Mouse (Mus musculus): ENCODE results near the gene Armc8. TPM values are rescaled to one million over a fixed set of nuclear protein-coding genes. Genes with fewer than 3 reads are reported as not detected.

The Armc8 gene
- polyA plus RNA-seq, 1 experiment from 2014 or later: 23.4 TPM

- peak; percentile 27; the same call in 1 of the 2 replicates for ATAC-seq (ENCODE audit: low read depth)
- Histone ChIP-seq H3K36me3 (ENCODE audit: control insufficient read depth, insufficient read depth, low read length) (no peaks in the 10 kb centered on the region), H3K27ac (ENCODE audit: low read length) (no peak overlapping the region), H3K4me1 (replicated peaks; ENCODE audit: control insufficient read depth, insufficient read depth, low read length) (peaks cover 4% of the 10 kb centered on the region; the same call in 1 of the 2 replicates), H3K4me2 (ENCODE audit: low read depth, low read length) (no peak overlapping the region), H3K27me3 (ENCODE audit: control insufficient read depth, insufficient read depth, low read depth, low read length) (peaks cover 6% of the 10 kb centered on the region; the same call in 1 of the 2 replicates), H3K9ac (ENCODE audit: low read length) (no peak overlapping the region), H3K9me3 (ENCODE audit: control insufficient read depth, low read length) (no peaks in the 10 kb centered on the region), H3K4me3 (ENCODE audit: low read length) (no peak overlapping the region)
- 82% methylated on average over 4 of the region's 4 CpGs for WGBS
These were observed 126.9 kb downstream of the Armc8 start for GRCm38 (mm10) chr9:99441647-99442433.

- no peak overlapping the region for H3K9ac ChIP-seq (ENCODE audit: low read length)
- 67% methylated on average over 5 of the region's 5 CpGs for WGBS
- peaks cover 4% of the 10 kb centered on the region; the same call in 1 of the 2 replicates for H3K4me1 ChIP-seq (replicated peaks; ENCODE audit: control insufficient read depth, insufficient read depth, low read length)
- no peak overlapping the region for H3K4me3 ChIP-seq (ENCODE audit: low read length)
- peaks cover 6% of the 10 kb centered on the region; the same call in 1 of the 2 replicates for H3K27me3 ChIP-seq (ENCODE audit: control insufficient read depth, insufficient read depth, low read depth, low read length)
- ATAC-seq (ENCODE audit: low read depth): no peak
- no peak overlapping the region for H3K4me2 ChIP-seq (ENCODE audit: low read depth, low read length)
- no peaks in the 10 kb centered on the region for H3K36me3 ChIP-seq (ENCODE audit: control insufficient read depth, insufficient read depth, low read length)
- no peaks in the 10 kb centered on the region for H3K9me3 ChIP-seq (ENCODE audit: control insufficient read depth, low read length)
- H3K27ac ChIP-seq (ENCODE audit: low read length): no peak overlapping the region
These were observed 127.8 kb downstream of the Armc8 start for GRCm38 (mm10) chr9:99440941-99441340.

DNA sequence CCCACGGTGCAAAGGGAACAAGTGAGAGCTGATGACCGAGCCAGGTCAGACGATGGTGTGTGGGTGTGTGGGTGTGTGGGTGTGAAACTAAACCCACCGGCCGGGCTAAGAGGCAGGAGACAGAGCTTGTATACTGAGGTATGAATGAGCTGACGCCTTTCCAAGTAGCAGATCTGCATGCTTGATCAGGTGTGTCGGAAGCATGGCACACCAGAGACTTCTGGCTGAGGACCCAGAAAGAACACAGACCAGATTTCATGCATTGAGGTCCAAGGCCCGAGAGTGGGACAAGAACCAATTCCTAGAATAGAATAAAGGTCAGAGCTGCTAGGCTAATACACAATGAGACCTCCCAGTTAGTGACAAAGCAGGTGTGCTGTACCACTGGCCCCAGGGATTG, 129.6 kb downstream of the Armc8 start:
- no peak overlapping the region for H3K27ac ChIP-seq (ENCODE audit: low read length)
- H3K27me3 ChIP-seq (ENCODE audit: control insufficient read depth, insufficient read depth, low read depth, low read length): peaks cover 6% of the 10 kb centered on the region; the same call in 1 of the 2 replicates
- H3K4me1 ChIP-seq (replicated peaks; ENCODE audit: control insufficient read depth, insufficient read depth, low read length): peaks cover 13% of the 10 kb centered on the region; the same call in 1 of the 2 replicates
- H3K9me3 ChIP-seq (ENCODE audit: control insufficient read depth, low read length): no peaks in the 10 kb centered on the region
- no peak for ATAC-seq (ENCODE audit: low read depth)
- H3K36me3 ChIP-seq (ENCODE audit: control insufficient read depth, insufficient read depth, low read length): no peaks in the 10 kb centered on the region
- WGBS: 73% methylated on average over 8 of the region's 8 CpGs
- no peak overlapping the region for H3K4me2 ChIP-seq (ENCODE audit: low read depth, low read length)
- H3K4me3 ChIP-seq (ENCODE audit: low read length): no peak overlapping the region
- H3K9ac ChIP-seq (ENCODE audit: low read length): no peak overlapping the region

DNA sequence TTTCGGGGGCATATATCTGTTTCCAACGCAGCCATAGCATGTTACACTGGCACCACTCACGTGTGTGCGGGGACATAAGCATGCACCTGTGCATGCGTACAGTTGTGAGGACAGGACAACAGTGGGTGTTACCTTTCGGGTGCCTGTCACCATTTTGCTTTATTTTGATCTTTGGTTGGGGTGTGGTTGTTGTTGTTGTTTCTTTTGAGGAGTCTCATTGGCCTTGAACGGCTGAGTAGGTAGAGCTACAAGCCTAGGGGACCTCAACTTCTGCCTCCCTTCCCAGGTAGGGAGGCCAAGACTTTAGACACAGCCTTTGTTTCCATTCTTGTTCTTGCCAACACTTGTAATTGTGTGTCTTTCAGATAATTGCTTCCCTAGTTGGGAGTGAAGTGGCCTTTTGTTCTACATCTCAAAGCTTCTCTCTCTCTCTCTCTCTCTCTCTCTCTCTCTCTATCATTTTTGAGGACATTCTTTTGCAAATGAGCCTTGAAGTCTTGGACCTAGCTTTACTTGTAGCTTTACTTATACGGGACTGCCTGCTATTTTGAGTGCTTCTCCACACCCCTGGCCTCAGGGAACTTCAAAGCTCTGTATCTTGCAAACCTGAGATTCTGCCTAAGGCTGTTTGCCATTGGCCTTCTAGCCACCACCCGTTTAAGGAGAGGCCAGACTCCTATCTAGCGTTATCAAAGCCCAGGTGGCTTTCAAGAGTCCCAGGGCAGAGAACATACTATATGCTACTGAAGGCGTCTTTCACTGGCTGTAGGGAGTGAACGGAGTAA, 130.7 kb downstream of the Armc8 start:
- no peaks in the 10 kb centered on the region for H3K36me3 ChIP-seq (ENCODE audit: control insufficient read depth, insufficient read depth, low read length)
- H3K9ac ChIP-seq (ENCODE audit: low read length): no peak overlapping the region
- no peak overlapping the region for H3K4me3 ChIP-seq (ENCODE audit: low read length)
- no peak overlapping the region for H3K27ac ChIP-seq (ENCODE audit: low read length)
- H3K27me3 ChIP-seq (ENCODE audit: control insufficient read depth, insufficient read depth, low read depth, low read length): peaks cover 6% of the 10 kb centered on the region; the same call in 1 of the 2 replicates
- H3K4me1 ChIP-seq (replicated peaks; ENCODE audit: control insufficient read depth, insufficient read depth, low read length): peaks cover 13% of the 10 kb centered on the region; the same call in 1 of the 2 replicates
- no peak for ATAC-seq (ENCODE audit: low read depth)
- 63% methylated on average over 12 of the region's 12 CpGs for WGBS
- H3K9me3 ChIP-seq (ENCODE audit: control insufficient read depth, low read length): no peaks in the 10 kb centered on the region
- no peak overlapping the region for H3K4me2 ChIP-seq (ENCODE audit: low read depth, low read length)

DNA sequence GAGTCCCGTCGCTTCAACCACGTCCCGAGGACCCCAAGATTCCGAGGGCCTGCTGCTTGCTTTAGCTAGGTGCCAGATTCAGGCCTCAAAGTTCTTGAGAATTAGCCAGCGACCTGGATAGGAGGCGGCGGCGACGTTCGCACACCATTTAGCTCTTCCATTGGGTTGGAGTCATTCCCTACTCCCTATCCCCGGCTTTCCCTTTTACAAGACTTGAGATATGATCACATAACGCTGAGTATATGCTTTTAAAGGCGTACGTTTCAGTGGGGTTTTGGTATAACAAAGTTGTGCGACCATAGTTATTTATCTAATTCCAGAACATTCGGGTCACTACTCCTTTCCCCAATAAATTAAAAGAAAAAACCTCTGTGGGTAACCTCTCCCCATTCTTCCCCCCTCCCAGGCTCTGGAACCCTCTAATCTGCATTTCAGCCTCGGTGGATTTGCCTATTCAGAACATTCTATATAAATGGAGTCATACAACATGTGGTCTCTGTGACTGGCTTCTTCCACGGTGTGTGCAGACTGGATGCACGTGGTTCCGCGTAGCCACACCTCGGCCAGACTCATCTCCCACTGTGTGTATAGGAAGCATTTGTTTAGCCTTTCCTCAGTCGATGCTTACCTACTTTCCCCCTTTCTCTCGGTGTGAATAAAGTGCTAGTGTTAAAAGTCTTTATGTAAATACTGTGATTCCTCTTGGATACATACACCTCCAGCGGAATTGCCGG, 131.5 kb downstream of the Armc8 start, which contains the start of gene Mras:
TSS of gene Mras (minus strand) at position 351 of the 734 bp plus-strand sequence.
- Histone ChIP-seq H3K9me3 (ENCODE audit: control insufficient read depth, low read length) (no peaks in the 10 kb centered on the region), H3K4me1 (replicated peaks; ENCODE audit: control insufficient read depth, insufficient read depth, low read length) (peaks cover 13% of the 10 kb centered on the region; the same call in 1 of the 2 replicates), H3K4me3 (ENCODE audit: low read length) (peak within 1 kb of the TSS; percentile 64), H3K9ac (ENCODE audit: low read length) (peak within 1 kb of the TSS; percentile 76), H3K27ac (ENCODE audit: low read length) (peak within 1 kb of the TSS; percentile 48), H3K36me3 (ENCODE audit: control insufficient read depth, insufficient read depth, low read length) (no peaks in the 10 kb centered on the region), H3K27me3 (ENCODE audit: control insufficient read depth, insufficient read depth, low read depth, low read length) (peaks cover 6% of the 10 kb centered on the region; the same call in 1 of the 2 replicates), H3K4me2 (ENCODE audit: low read depth, low read length) (peak within 1 kb of the TSS; percentile 94)
- 9% methylated on average over 27 of the region's 27 CpGs for WGBS
- no peak for ATAC-seq (ENCODE audit: low read depth)

DNA sequence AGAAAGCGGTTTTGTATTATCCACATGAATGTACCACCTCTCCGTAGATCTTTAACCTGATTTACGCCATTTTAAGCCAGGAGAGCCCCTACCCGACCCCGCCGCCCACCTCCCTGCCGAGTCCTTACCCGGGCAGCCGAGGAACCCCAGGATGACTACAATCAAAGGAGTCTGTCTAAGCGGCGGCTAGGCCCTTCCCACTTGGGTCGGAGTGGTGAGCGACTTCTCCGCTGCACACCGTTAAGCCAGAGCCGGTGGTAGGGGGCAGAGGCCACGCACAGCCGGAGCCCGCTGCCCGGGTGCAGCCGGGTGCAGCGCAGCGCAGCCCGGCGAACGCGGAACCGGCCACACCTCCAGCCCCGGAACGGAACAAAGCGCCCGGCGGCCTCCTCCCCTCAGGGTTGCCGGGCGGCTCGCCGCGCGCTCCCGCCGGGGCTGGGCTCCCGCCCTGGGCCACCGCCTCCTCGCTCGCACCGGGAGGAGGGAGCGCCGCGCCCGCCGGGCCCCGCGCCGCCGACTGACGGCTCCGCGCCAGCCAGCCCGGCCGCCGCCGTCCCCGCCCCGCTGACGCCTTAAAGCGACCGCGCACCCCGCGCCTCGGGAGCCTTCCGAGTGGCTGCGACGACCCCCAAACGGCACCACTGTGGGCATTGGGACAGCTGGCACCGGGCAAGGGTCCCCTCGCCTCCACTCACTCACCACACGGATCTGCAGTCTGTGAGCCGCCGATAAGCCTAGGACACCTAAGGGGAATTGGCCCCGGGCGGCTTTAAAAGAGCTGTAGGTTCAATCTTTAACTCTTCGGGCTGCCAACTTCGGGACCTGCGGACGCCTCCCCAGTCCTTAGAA, 132.3 kb downstream of the Armc8 start:
- Histone ChIP-seq H3K27me3 (ENCODE audit: control insufficient read depth, insufficient read depth, low read depth, low read length) (peaks cover 6% of the 10 kb centered on the region; the same call in 1 of the 2 replicates), H3K4me3 (ENCODE audit: low read length) (peak overlapping the region; percentile 64), H3K9ac (ENCODE audit: low read length) (peak overlapping the region; percentile 76), H3K4me1 (replicated peaks; ENCODE audit: control insufficient read depth, insufficient read depth, low read length) (peaks cover 13% of the 10 kb centered on the region; the same call in 1 of the 2 replicates), H3K9me3 (ENCODE audit: control insufficient read depth, low read length) (no peaks in the 10 kb centered on the region), H3K27ac (ENCODE audit: low read length) (peak overlapping the region; percentile 48), H3K4me2 (ENCODE audit: low read depth, low read length) (peak overlapping the region; percentile 94), H3K36me3 (ENCODE audit: control insufficient read depth, insufficient read depth, low read length) (no peaks in the 10 kb centered on the region)
- peak; percentile 87 for ATAC-seq (ENCODE audit: low read depth)
- 1% methylated on average over 64 of the region's 86 CpGs for WGBS

DNA sequence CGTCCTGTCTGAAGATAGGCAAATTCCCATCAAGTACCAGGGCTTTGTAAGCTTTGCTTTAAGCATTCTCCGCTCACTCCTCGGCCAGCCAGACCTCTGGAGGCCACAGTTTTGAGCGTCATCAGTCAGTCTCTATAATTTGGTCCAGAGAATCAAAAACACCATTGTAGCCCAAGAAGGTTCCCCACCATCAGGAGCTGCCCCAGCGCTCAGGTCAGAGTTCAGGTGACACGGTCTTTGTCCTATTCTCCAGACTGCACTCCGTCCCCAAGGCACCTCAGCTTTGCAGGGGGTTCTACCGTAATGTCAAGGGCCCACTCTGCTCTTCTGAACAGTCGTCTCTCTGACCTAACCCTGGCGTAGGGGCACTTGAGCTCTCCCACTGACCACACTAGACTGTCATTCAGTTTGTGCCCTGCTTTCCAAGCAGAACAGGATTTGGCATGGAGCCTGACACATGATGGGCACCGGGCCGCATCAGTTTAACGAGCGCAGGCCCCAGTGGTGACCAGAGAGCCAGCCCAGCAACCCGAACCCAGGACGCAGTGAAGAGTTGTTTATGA, 133.0 kb downstream of the Armc8 start:
- Histone ChIP-seq H3K4me1 (replicated peaks; ENCODE audit: control insufficient read depth, insufficient read depth, low read length) (peaks cover 13% of the 10 kb centered on the region; the same call in 1 of the 2 replicates), H3K4me3 (ENCODE audit: low read length) (peak overlapping the region; percentile 64), H3K4me2 (ENCODE audit: low read depth, low read length) (peak overlapping the region; percentile 94), H3K36me3 (ENCODE audit: control insufficient read depth, insufficient read depth, low read length) (no peaks in the 10 kb centered on the region), H3K27me3 (ENCODE audit: control insufficient read depth, insufficient read depth, low read depth, low read length) (peaks cover 6% of the 10 kb centered on the region; the same call in 1 of the 2 replicates), H3K9me3 (ENCODE audit: control insufficient read depth, low read length) (no peaks in the 10 kb centered on the region), H3K9ac (ENCODE audit: low read length) (peak overlapping the region; percentile 76), H3K27ac (ENCODE audit: low read length) (peak overlapping the region; percentile 48)
- ATAC-seq (ENCODE audit: low read depth): peak; percentile 29
- WGBS: 15% methylated on average over 16 of the region's 16 CpGs
